Mouse (Mus musculus) liver, adult 2 months (tissue): ENCODE data around the gene Fbxo45.

Experiments used
- CTCF ChIP-seq: fragments of 200-500 bp; IDR thresholded peaks from 2 replicates; pipeline ENCODE4 v1.5.1; 2011; ENCODE audit warnings: low read depth, low read length, control low read depth
- POLR2A ChIP-seq: fragments of 200-500 bp; IDR thresholded peaks from 2 replicates; pipeline ENCODE4 v1.6.1; 2011; ENCODE audit warnings: low read length, control low read depth; ENCODE audit not compliant: insufficient read depth; ENCODE audit errors: extremely low read depth

DNA sequence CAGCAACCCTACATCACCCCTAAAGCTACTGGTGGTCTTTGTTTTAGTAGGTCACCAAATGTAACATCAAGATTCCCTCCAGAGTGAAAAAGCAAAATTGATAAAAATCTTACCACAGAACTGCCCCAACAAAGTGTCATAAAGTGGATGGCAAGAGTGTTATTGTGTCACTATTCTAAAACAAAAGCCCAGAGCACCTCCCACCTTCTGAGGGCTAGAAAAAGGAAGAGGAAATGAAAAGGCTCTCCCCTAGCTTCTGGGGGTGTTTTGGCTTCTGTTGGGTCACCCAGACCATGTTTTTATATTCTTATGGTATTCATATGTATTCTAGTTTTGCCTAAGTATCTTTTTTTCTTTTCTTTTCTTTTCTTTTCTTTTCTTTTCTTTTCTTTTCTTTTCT, 24.6 kb downstream of the Fbxo45 start:
- no peak for TF ChIP-seq POLR2A
- TF ChIP-seq CTCF = no peak
